ENCODE assay signal across 23 mouse cellular contexts in the genomic region with DNA sequence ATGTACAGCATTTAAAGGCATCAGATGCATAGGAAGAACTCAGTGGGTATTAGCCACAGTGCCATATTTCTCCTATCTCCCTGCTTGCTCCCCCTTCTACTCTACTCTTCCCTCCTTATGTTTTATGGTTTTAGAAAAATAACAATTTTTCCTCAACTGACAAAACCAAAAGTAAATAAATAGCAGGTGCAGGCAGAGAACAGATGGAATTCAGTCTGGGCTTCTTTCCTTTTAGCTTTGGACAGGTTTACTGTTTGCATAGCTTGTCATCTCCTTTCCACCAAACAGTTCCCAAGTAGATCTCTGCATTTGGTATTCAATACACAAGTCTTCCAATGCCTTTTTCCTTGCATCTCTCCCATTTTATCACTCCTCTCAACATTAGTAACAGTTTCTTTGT.
DNase-seq lines count a peak whose midpoint lies in the region; ATAC-seq and TF ChIP-seq lines count a peak whose summit lies in the region.
"Had no signal": no experiment of that assay in that cellular context is flagged by ENCODE, and none has a peak within 500 bp of the region (broad histone marks: within the 10 kb centered on the region; RNA-seq: fewer than 3 reads in every experiment).

No protein-coding gene starts in this region.

- H3K4me1 ChIP-seq in forebrain, embryonic 16.5 days (replicated peaks; ENCODE audit: control insufficient read depth, insufficient read depth, low read length): no peaks in the 10 kb centered on the region
- no peaks in the 10 kb centered on the region for H3K4me1 ChIP-seq in forebrain, embryonic 12.5 days
- H3K4me1 ChIP-seq: heart, embryonic 10.5 days; heart, embryonic 13.5 days had no signal

- peak; percentile 76 for DNase-seq in cerebellum, adult 9-10 months
- no peak for DNase-seq in cerebellum, postnatal 4 days (ENCODE audit: low spot score in 2 of 2)
- peak; percentile 17 for DNase-seq in brain, embryonic 14.5 days (ENCODE audit: low read depth)
- no peak for DNase-seq in right cerebral cortex, postnatal 14 days
- DNase-seq: adrenal gland, adult 2 months; adrenal gland, postnatal 14 days; cerebellum, postnatal 36 days; gastrocnemius, postnatal 10 days; gastrocnemius, postnatal 36 days; heart, adult 2 months; heart, postnatal 14 days; heart, postnatal 4 days; kidney, adult 18-20 months; kidney, adult 9 months had no signal

- TF ChIP-seq CTCF in brain, embryonic 14.5 days (IDR thresholded peaks at IDR 0.05; ENCODE audit: borderline replicate concordance, extremely low read depth, insufficient read depth, insufficient read length): no peak

- ATAC-seq in forebrain, embryonic 16.5 days: peak; percentile 66
- ATAC-seq in forebrain, embryonic 12.5 days (ENCODE audit: low FRiP score): no peak
- ATAC-seq: CD4-positive, CD25-positive, alpha-beta regulatory T cell, adult 4 months; hindbrain, postnatal 0 days; inflammation-experienced regulatory T-cells, adult 6 months; intestine, embryonic 16.5 days had no signal

- H3K27me3 ChIP-seq in forebrain, embryonic 16.5 days (replicated peaks; ENCODE audit: control insufficient read depth, insufficient read depth, low read length): no peaks in the 10 kb centered on the region
- no peaks in the 10 kb centered on the region for H3K27me3 ChIP-seq in forebrain, embryonic 12.5 days
- H3K27me3 ChIP-seq: heart, embryonic 13.5 days had no signal

- TF ChIP-seq POLR2A in brain, embryonic 14.5 days (IDR thresholded peaks at IDR 0.05; ENCODE audit: borderline replicate concordance, extremely low read depth, insufficient read depth, insufficient read length, poor library complexity, severe bottlenecking): no peak

- no peaks in the 10 kb centered on the region for H3K36me3 ChIP-seq in forebrain, embryonic 16.5 days (ENCODE audit: control insufficient read depth, insufficient read depth)
- H3K36me3 ChIP-seq in forebrain, embryonic 12.5 days (replicated peaks): no peaks in the 10 kb centered on the region
- H3K36me3 ChIP-seq: heart, embryonic 10.5 days; heart, embryonic 13.5 days had no signal

- H3K4me2 ChIP-seq in forebrain, embryonic 16.5 days (ENCODE audit: low read length): no peak overlapping the region
- H3K4me2 ChIP-seq in forebrain, embryonic 12.5 days: no peak overlapping the region
- H3K4me2 ChIP-seq: heart, embryonic 13.5 days; hindbrain, embryonic 14.5 days had no signal

- no peak overlapping the region for H3K9ac ChIP-seq in forebrain, embryonic 16.5 days (replicated peaks; ENCODE audit: low read depth, low read length)
- no peak overlapping the region for H3K9ac ChIP-seq in forebrain, embryonic 12.5 days
- H3K9ac ChIP-seq: heart, embryonic 13.5 days; hindbrain, embryonic 14.5 days had no signal

- H3K4me3 ChIP-seq in forebrain, embryonic 16.5 days (replicated peaks; ENCODE audit: low read length): no peak overlapping the region
- H3K4me3 ChIP-seq in forebrain, embryonic 12.5 days (replicated peaks): no peak overlapping the region
- H3K4me3 ChIP-seq: heart, adult 2 months; heart, embryonic 10.5 days; heart, embryonic 13.5 days had no signal

- H3K9me3 ChIP-seq in forebrain, embryonic 16.5 days (ENCODE audit: control insufficient read depth, low read length): no peaks in the 10 kb centered on the region
- H3K9me3 ChIP-seq in forebrain, embryonic 12.5 days: no peaks in the 10 kb centered on the region
- H3K9me3 ChIP-seq: heart, embryonic 10.5 days; heart, embryonic 13.5 days had no signal

- H3K27ac ChIP-seq in forebrain, embryonic 16.5 days (ENCODE audit: low read length): no peak overlapping the region
- no peak overlapping the region for H3K27ac ChIP-seq in forebrain, embryonic 12.5 days
- H3K27ac ChIP-seq: heart, adult 2 months; heart, embryonic 10.5 days; heart, embryonic 13.5 days; hindbrain, embryonic 14.5 days; hindbrain, postnatal 0 days had no signal

Comparison
In these comparisons a context has a peak if more than half of its experiments do, and no peak if none do; other contexts are left out.
1. DNase-seq: peak in cerebellum, adult 9-10 months (single experiment) and brain, embryonic 14.5 days (single experiment); none in cerebellum, postnatal 4 days (0 of 2) and right cerebral cortex, postnatal 14 days (single experiment).